Mouse (Mus musculus): Measurements from ENCODE around the gene Ambn.
A peak's percentile ranks its signal among the peaks of the same experiment; 100 is the strongest.
"Not testable (repeated sequence)": the region's sequence is repeated elsewhere in the genome, so short reads cannot be mapped to it uniquely, and the experiment has no call there.

Ambn gene

DNA sequence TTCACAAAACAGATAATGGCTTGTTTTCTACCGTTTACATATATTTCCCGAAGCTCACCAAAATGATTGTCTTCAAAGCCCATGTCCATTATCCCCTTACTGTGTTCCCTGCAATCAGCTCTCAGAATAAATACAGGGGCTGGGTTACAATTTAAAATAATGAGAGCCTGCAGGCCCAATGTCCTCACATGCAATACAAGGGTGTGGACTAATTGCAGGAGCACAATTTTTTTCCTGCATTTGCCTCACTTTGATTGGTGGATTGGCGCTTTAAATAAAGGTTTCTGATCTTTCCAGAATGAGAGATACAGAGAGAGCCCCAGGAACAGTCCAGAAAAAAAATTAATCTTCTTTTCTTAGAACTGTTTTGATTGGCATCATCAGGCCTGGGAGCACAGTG is at the start of gene Ambn:
Gene Ambn (plus strand): TSS at position 301 of the 400 bp plus-strand sequence.
- no peak for DNase-seq (ENCODE audit: low spot score in 2 of 2)

DNA sequence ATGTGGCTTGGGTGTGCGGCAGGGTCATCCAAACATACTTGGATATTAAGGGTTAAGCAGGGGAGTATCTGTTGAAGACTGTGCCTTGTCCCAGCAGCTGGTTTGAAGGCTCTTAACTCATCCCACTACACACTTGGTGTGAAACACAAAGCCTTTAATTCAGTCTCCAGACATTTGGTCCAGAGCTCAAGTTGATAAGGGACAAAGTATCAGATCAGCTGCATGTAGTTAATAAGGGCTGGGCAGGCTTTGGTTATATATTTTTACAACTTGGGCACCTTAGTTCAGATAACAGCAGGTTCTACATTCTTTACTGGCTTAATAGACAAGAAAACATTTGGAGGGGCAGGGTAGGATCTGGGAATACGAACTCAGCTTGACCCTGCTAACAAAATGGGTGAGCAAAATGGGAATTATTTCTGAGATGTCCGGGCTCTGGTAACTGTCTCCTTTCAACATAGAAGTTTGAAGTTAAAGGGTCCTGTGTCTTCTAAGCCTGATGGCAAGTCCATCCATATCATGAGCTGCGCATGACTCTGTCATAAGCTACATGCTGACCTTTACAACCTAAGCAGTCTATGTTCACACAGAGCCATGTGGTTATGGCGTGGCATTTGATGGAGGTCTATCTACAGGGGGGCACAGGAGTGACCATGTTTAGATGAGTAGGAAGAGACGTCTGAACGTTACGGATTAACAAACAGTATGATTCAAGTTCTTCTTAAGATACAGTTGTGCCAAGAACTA is 35.3 kb upstream of the Ambn start:
- DNase-seq (ENCODE audit: low spot score in 2 of 2) = no peak

DNA sequence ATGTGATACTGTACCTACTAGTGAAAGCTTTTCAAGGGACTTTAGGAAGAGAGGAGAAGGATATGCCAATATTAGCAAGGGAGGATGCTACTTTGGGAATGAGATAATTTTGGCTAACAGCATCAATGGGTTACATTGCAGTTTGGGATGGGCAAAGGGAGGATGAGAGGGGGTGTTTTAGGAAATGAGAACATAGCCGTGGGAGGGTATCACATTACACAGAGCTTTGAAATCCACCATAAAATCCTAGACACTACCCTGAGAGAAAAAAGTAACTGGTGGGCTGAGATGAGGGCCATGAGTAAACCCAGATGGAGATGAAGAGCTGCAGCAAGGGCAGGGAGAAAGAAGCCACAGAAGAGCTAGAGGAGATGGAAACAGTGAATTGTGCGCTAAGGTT is 30.9 kb upstream of the Ambn start:
- not testable (repeated sequence) for DNase-seq (ENCODE audit: low spot score in 2 of 2)

- DNase-seq (ENCODE audit: low spot score in 2 of 2) = no peak
Observed at GRCm38 (mm10) chr5:88426753-88427152, 29.0 kb upstream of the Ambn start.

GRCm38 (mm10) chr5:88467471-88467870 is 11.7 kb downstream of the Ambn start:
- DNase-seq (ENCODE audit: low spot score in 2 of 2) = no peak

- no peak for DNase-seq (ENCODE audit: low spot score in 2 of 2)
Observed at GRCm38 (mm10) chr5:88468807-88469704, 13.3 kb downstream of the Ambn start.

- no peak for DNase-seq (ENCODE audit: low spot score in 2 of 2)
Observed at GRCm38 (mm10) chr5:88487675-88488074, 31.9 kb downstream of the Ambn start, which contains the start of gene Enam. Enam (plus strand) TSS chr5:88487975.

GRCm38 (mm10) chr5:88489004-88489403 is 33.2 kb downstream of the Ambn start:
- no peak for DNase-seq (ENCODE audit: low spot score in 2 of 2)

- DNase-seq (ENCODE audit: low spot score in 2 of 2) = no peak
Observed at GRCm38 (mm10) chr5:88491111-88491510, 35.3 kb downstream of the Ambn start.

GRCm38 (mm10) chr5:88499781-88500180 is 44.0 kb downstream of the Ambn start:
- DNase-seq (ENCODE audit: low spot score in 2 of 2) = peak; percentile 8 to 15

GRCm38 (mm10) chr5:88508555-88508954 is 52.8 kb downstream of the Ambn start:
- no peak for DNase-seq (ENCODE audit: low spot score in 2 of 2)

DNA sequence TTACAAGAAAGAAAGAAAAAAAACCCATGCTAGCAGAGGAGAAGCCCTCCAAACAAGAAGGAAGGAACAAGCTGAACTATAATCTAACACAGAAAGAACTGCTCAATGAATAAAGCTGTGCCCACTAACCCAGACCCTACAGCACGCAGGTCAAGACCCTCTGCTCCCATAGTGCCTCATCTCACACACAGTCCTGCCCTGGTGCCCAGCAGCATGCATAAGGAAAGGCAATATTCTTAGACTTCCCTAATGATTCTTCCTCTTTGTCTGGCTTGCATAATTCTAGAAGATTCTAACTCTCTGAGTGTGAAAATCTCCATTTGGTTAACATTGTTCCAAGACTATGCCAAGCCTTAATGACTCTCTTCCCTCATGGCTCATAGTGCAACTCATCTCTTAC is 53.2 kb downstream of the Ambn start:
- DNase-seq (ENCODE audit: low spot score in 2 of 2) = no peak
